Mouse (Mus musculus): Measurements from ENCODE around the gene Trafd1. TPM values are rescaled to one million over a fixed set of nuclear protein-coding genes. Genes with fewer than 3 reads are reported as not detected.
"Not testable (repeated sequence)": the region's sequence is repeated elsewhere in the genome, so short reads cannot be mapped to it uniquely, and the experiment has no call there.

Gene Trafd1
- total RNA-seq, 2 experiments from 2014 or later, result 54.2 to 59.1 TPM

- not testable (repeated sequence) for DNase-seq
These were observed 55.1 kb downstream of the Trafd1 start for GRCm38 (mm10) chr5:121330154-121330816.

GRCm38 (mm10) chr5:121329333-121330058 lies 55.9 kb downstream of the Trafd1 start:
- DNase-seq, result no peak

- DNase-seq, result no peak
These were observed 59.2 kb downstream of the Trafd1 start for GRCm38 (mm10) chr5:121326079-121326805.

Other genes with a start within 250 kb of the Trafd1 start
- gene Ptpn11, start 194.2 kb downstream of the Trafd1 start, total RNA-seq (2021), result 10 to 100 TPM; 68.7 to 72.8 TPM
- 100 to 1,000 TPM; 744 to 776 TPM for gene Rpl6, start 181.2 kb downstream of the Trafd1 start, total RNA-seq (2021)
- 10 to 100 TPM; 12.7 to 16.6 TPM for gene Hectd4, start 165.4 kb downstream of the Trafd1 start, total RNA-seq (2021)
- 10 to 100 TPM; 22.2 to 23.7 TPM for gene Naa25, start 12.3 kb upstream of the Trafd1 start, total RNA-seq (2021)
- 1 to 10 TPM; 6.4 to 7.1 TPM for gene Tmem116, start 66.3 kb upstream of the Trafd1 start, total RNA-seq (2021)
- 10 to 100 TPM; 70.3 to 80.6 TPM for gene Erp29, start 66.9 kb upstream of the Trafd1 start, total RNA-seq (2021)
- gene Adam1b, start 117.8 kb upstream of the Trafd1 start, total RNA-seq (2021), result not detected
- 1 to 10 TPM; 2.3 to 3.7 TPM for gene Adam1a, start 159.8 kb upstream of the Trafd1 start, total RNA-seq (2021)
- not detected for gene Gm42878, start 159.8 kb upstream of the Trafd1 start, total RNA-seq (2021)
- gene Mapkapk5, start 160.3 kb upstream of the Trafd1 start, total RNA-seq (2021), result 10 to 100 TPM; 64.4 to 72.4 TPM
- 100 to 1,000 TPM; 117 to 123 TPM for gene Aldh2, start 208.2 kb upstream of the Trafd1 start, total RNA-seq (2021)
- gene Acad12, start 233.3 kb upstream of the Trafd1 start, total RNA-seq (2021), result 10 to 100 TPM; 10.1 to 10.3 TPM

Data from gastrocnemius, postnatal 10 days (tissue).